Mouse (Mus musculus) monocyte, adult 59 days (primary cell): ENCODE measurements around the gene Lnp1. TPM values are rescaled to one million over a fixed set of nuclear protein-coding genes. Genes with fewer than 3 reads are reported as not detected.

Experiments
- total RNA-seq, 2 experiments: library from RNA; stranded (reverse); gene quantifications; one replicate each; pipeline ENCODE4 v1.2.4; 2023

Lnp1 gene
- total RNA-seq: not detected

DNA sequence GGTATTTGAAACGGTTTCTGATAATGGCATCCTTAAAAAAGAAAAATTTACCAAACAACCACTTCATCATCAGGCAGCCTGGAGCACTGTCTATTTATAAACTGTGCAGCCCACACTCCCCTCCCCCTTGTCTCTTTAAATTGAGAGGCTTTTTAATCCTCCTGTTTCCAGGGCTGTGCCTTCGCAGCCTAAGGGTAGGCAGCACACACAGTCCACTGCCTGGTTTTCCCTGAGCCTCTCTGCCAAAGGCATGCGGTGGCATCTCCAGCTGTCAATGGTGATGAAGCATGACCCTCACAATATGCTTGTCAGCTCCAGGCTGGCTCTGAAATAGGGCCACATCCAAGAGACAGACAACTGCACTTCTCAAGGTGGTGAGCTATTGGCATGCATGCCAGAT is at the start of gene Lnp1:
TSS of gene Lnp1 (minus strand) at position 39 of the 400 bp plus-strand sequence.

DNA sequence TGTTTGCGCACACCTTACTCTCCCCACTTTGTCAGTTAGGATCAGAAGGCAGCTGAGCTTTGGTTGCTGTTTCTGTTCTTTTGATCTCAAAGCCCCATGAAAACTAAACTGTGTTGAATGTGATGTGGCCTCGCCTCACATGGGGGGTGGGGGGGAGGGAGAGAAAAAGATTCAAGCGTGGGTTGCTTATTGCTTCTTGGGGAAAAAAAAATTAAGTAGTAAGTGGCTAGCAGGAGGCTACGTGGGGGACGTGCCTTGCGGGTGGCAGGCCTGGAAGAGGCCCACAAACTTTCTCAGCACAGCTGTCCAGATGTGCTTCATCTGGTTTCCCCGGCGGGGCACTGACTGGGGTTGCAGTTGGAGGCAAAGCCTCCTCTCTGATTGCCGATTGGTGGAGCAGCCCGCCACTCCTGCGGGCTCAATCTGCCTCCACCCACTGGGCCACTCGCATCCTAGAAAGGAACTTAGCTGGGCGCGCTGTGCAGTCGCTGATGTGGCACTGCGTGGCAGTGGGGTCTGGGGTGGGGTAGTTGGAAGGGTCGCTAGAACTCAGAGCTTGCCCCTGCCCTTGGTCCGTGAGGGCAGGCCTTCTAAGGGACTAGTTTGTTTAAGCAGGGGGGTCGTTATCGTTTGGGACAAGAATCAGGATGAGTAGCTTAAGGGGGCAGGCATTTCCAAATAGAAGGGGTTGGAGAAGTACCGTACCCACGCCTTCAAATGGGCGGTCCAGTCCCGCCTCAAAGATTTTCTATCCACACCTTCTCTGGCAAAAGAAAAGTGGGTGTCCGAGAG is 41.8 kb downstream of the Lnp1 start, which contains the start of gene Tmem45a:
TSS of gene Tmem45a (minus strand) at position 343 of the 792 bp plus-strand sequence.

Other genes with a start within 250 kb of the Lnp1 start
- 10 to 100 TPM; 45.8 to 46.5 TPM for gene Tfg, start 210.6 kb downstream of the Lnp1 start, total RNA-seq
- 1 to 10 TPM; 1.6 to 2.0 TPM for gene Adgrg7, start 132.2 kb downstream of the Lnp1 start, total RNA-seq
- not detected for gene Tmem45a, start 41.9 kb downstream of the Lnp1 start, total RNA-seq
- gene Tmem45a2, start 143.3 kb upstream of the Lnp1 start, total RNA-seq: not detected
- gene Tomm70a, start 193.6 kb upstream of the Lnp1 start, total RNA-seq: 10 to 100 TPM; 17.0 to 19.6 TPM
- gene Nit2, start 239.3 kb upstream of the Lnp1 start, total RNA-seq: 10 to 100 TPM; 11.2 to 17.6 TPM